Mouse (Mus musculus): Measurements from ENCODE around the gene Smurf2. TPM values are rescaled to one million over a fixed set of nuclear protein-coding genes. Genes with fewer than 3 reads are reported as not detected.

Gene Smurf2
- polyA plus RNA-seq, 1 experiment: 13.0 TPM

- no peaks in the 10 kb centered on the region for H3K36me3 ChIP-seq (ENCODE audit: control insufficient read depth, insufficient read depth)
- H3K79me2 ChIP-seq (ENCODE audit: control insufficient read depth, insufficient read depth): peaks cover 98% of the 10 kb centered on the region
- H3K27me3 ChIP-seq (ENCODE audit: control insufficient read depth, insufficient read depth, insufficient read length): no peaks in the 10 kb centered on the region
- H3ac ChIP-seq (ENCODE audit: control insufficient read depth, insufficient read length, low read depth): no peak overlapping the region
- H3K4me3 ChIP-seq (ENCODE audit: insufficient read depth, poor library complexity, severe bottlenecking): no peak overlapping the region
- peaks cover 66% of the 10 kb centered on the region for H3K79me3 ChIP-seq (ENCODE audit: low read depth)
- TF ChIP-seq CTCF (IDR thresholded peaks at IDR 0.05; ENCODE audit: control insufficient read depth, insufficient read depth, insufficient read length) (no peak), MAX (IDR thresholded peaks at IDR 0.05) (no peak), MYOG (IDR thresholded peaks at IDR 0.05; ENCODE audit: control insufficient read depth, extremely low read depth, insufficient read length) (no peak)
Observed at GRCm38 (mm10) chr11:106905707-106906106, 14.8 kb downstream of the Smurf2 start.

GRCm38 (mm10) chr11:106899804-106900203 is 20.7 kb downstream of the Smurf2 start:
- Histone ChIP-seq H3ac (ENCODE audit: control insufficient read depth, insufficient read length, low read depth) (no peak overlapping the region), H3K79me2 (ENCODE audit: control insufficient read depth, insufficient read depth) (peaks cover 98% of the 10 kb centered on the region), H3K4me3 (ENCODE audit: insufficient read depth, poor library complexity, severe bottlenecking) (no peak overlapping the region), H3K79me3 (ENCODE audit: low read depth) (peaks cover 75% of the 10 kb centered on the region), H3K36me3 (ENCODE audit: control insufficient read depth, insufficient read depth) (no peaks in the 10 kb centered on the region), H3K27me3 (ENCODE audit: control insufficient read depth, insufficient read depth, insufficient read length) (no peaks in the 10 kb centered on the region)
- TF ChIP-seq MAX (IDR thresholded peaks at IDR 0.05) (no peak), CTCF (IDR thresholded peaks at IDR 0.05; ENCODE audit: control insufficient read depth, insufficient read depth, insufficient read length) (no peak), FOSL1 (IDR thresholded peaks at IDR 0.05; ENCODE audit: insufficient read depth, low read length, poor library complexity, severe bottlenecking) (no peak), USF1 (IDR thresholded peaks at IDR 0.05; ENCODE audit: low read depth) (no peak), MYOG (IDR thresholded peaks at IDR 0.05; ENCODE audit: control insufficient read depth, extremely low read depth, insufficient read length) (no peak)

- Histone ChIP-seq H3K4me3 (ENCODE audit: insufficient read depth, poor library complexity, severe bottlenecking) (no peak overlapping the region), H3K36me3 (ENCODE audit: control insufficient read depth, insufficient read depth) (no peaks in the 10 kb centered on the region), H3K27me3 (ENCODE audit: control insufficient read depth, insufficient read depth, insufficient read length) (no peaks in the 10 kb centered on the region), H3K79me3 (ENCODE audit: low read depth) (peaks cover 74% of the 10 kb centered on the region), H3ac (ENCODE audit: control insufficient read depth, insufficient read length, low read depth) (no peak overlapping the region), H3K79me2 (ENCODE audit: control insufficient read depth, insufficient read depth) (peaks cover 99% of the 10 kb centered on the region)
- no peak for TF ChIP-seq MYOG (IDR thresholded peaks at IDR 0.05; ENCODE audit: control insufficient read depth, extremely low read depth, insufficient read length)
Observed at GRCm38 (mm10) chr11:106896561-106897168, 23.9 kb downstream of the Smurf2 start.

GRCm38 (mm10) chr11:106883656-106884055 is 36.9 kb downstream of the Smurf2 start:
- Histone ChIP-seq H3K36me3 (ENCODE audit: control insufficient read depth, insufficient read depth) (no peaks in the 10 kb centered on the region), H3K4me3 (ENCODE audit: insufficient read depth, poor library complexity, severe bottlenecking) (no peak overlapping the region), H3K79me2 (ENCODE audit: control insufficient read depth, insufficient read depth) (peaks cover 98% of the 10 kb centered on the region), H3K27me3 (ENCODE audit: control insufficient read depth, insufficient read depth, insufficient read length) (no peaks in the 10 kb centered on the region), H3K79me3 (ENCODE audit: low read depth) (peaks cover 55% of the 10 kb centered on the region), H3ac (ENCODE audit: control insufficient read depth, insufficient read length, low read depth) (no peak overlapping the region)
- no peak for TF ChIP-seq FOSL1 (IDR thresholded peaks at IDR 0.05; ENCODE audit: insufficient read depth, low read length, poor library complexity, severe bottlenecking)
- no peak for TF ChIP-seq USF1 (IDR thresholded peaks at IDR 0.05; ENCODE audit: low read depth)
- no peak for TF ChIP-seq CTCF (IDR thresholded peaks at IDR 0.05; ENCODE audit: control insufficient read depth, insufficient read depth, insufficient read length)
- TF ChIP-seq MYOD1 (IDR thresholded peaks at IDR 0.05; ENCODE audit: control insufficient read depth, insufficient read length, low read depth): no peak
- TF ChIP-seq MYOG (IDR thresholded peaks at IDR 0.05; ENCODE audit: control insufficient read depth, extremely low read depth, insufficient read length): no peak
- no peak for TF ChIP-seq MAX (IDR thresholded peaks at IDR 0.05)
- TF ChIP-seq CEBPB (IDR thresholded peaks at IDR 0.05; ENCODE audit: low read depth): no peak

GRCm38 (mm10) chr11:106872650-106873049 is 47.9 kb downstream of the Smurf2 start:
- H3K27me3 ChIP-seq (ENCODE audit: control insufficient read depth, insufficient read depth, insufficient read length): no peaks in the 10 kb centered on the region
- TF ChIP-seq MAX (IDR thresholded peaks at IDR 0.05) (no peak), FOSL1 (IDR thresholded peaks at IDR 0.05; ENCODE audit: insufficient read depth, low read length, poor library complexity, severe bottlenecking) (no peak), MYOD1 (IDR thresholded peaks at IDR 0.05; ENCODE audit: control insufficient read depth, insufficient read length, low read depth) (no peak), USF1 (IDR thresholded peaks at IDR 0.05; ENCODE audit: low read depth) (no peak), MYOG (IDR thresholded peaks at IDR 0.05; ENCODE audit: control insufficient read depth, extremely low read depth, insufficient read length) (no peak), CEBPB (IDR thresholded peaks at IDR 0.05; ENCODE audit: low read depth) (no peak), CTCF (IDR thresholded peaks at IDR 0.05; ENCODE audit: control insufficient read depth, insufficient read depth, insufficient read length) (no peak)
- no peak overlapping the region for H3K4me3 ChIP-seq (ENCODE audit: insufficient read depth, poor library complexity, severe bottlenecking)
- peaks cover 9% of the 10 kb centered on the region for H3K36me3 ChIP-seq (ENCODE audit: control insufficient read depth, insufficient read depth)
- H3ac ChIP-seq (ENCODE audit: control insufficient read depth, insufficient read length, low read depth): no peak overlapping the region
- H3K79me3 ChIP-seq (ENCODE audit: low read depth): peaks cover 23% of the 10 kb centered on the region
- H3K79me2 ChIP-seq (ENCODE audit: control insufficient read depth, insufficient read depth): peaks cover 45% of the 10 kb centered on the region

GRCm38 (mm10) chr11:106851438-106851837 is 69.1 kb downstream of the Smurf2 start:
- Histone ChIP-seq H3K4me3 (ENCODE audit: insufficient read depth, poor library complexity, severe bottlenecking) (no peak overlapping the region), H3K79me2 (ENCODE audit: control insufficient read depth, insufficient read depth) (no peaks in the 10 kb centered on the region), H3K27me3 (ENCODE audit: control insufficient read depth, insufficient read depth, insufficient read length) (no peaks in the 10 kb centered on the region), H3ac (ENCODE audit: control insufficient read depth, insufficient read length, low read depth) (no peak overlapping the region), H3K79me3 (ENCODE audit: low read depth) (no peaks in the 10 kb centered on the region), H3K36me3 (ENCODE audit: control insufficient read depth, insufficient read depth) (peaks cover 54% of the 10 kb centered on the region)
- TF ChIP-seq USF1 (IDR thresholded peaks at IDR 0.05; ENCODE audit: low read depth) (no peak), CTCF (IDR thresholded peaks at IDR 0.05; ENCODE audit: control insufficient read depth, insufficient read depth, insufficient read length) (no peak), MYOG (IDR thresholded peaks at IDR 0.05; ENCODE audit: control insufficient read depth, extremely low read depth, insufficient read length) (no peak), FOSL1 (IDR thresholded peaks at IDR 0.05; ENCODE audit: insufficient read depth, low read length, poor library complexity, severe bottlenecking) (no peak), MYOD1 (IDR thresholded peaks at IDR 0.05; ENCODE audit: control insufficient read depth, insufficient read length, low read depth) (no peak), MAX (IDR thresholded peaks at IDR 0.05) (no peak), CEBPB (IDR thresholded peaks at IDR 0.05; ENCODE audit: low read depth) (no peak)
